Mouse (Mus musculus) bone marrow, adult 2 months (tissue): ENCODE measurements at regions not wholly inside any gene's neighbourhood (a gene's known extent, or its start where the extent isn't known, plus 50 kb on each side); places are given as distances from the start of the nearest gene placed in this dataset.

Experiments used
- CTCF ChIP-seq: fragments of 200-500 bp; IDR thresholded peaks from 2 replicates; pipeline ENCODE4 v1.5.1; 2011; ENCODE audit warnings: low read length, control low read depth; ENCODE audit not compliant: control insufficient read depth, insufficient read depth
- POLR2A ChIP-seq: fragments of 200-500 bp; IDR thresholded peaks from 2 replicates; pipeline ENCODE4 v1.6.1; 2011; ENCODE audit warnings: low read depth, mild to moderate bottlenecking, control low read depth, low read length, borderline replicate concordance; ENCODE audit not compliant: control insufficient read depth

- TF ChIP-seq CTCF (no peak), POLR2A (no peak)
Observed at GRCm38 (mm10) chr6:100498126-100498525, 172.8 kb downstream of the Shq1 start.
